Mouse (Mus musculus) cerebellum, adult 11 months (tissue): ENCODE results near the gene Kansl1.
"Not testable (repeated sequence)": the region's sequence is repeated elsewhere in the genome, so short reads cannot be mapped to it uniquely, and the experiment has no call there.

Source experiments
- DNase-seq: peaks from one replicate; pipeline ENCODE4 v3.0.0; 2022

The Kansl1 gene

DNA sequence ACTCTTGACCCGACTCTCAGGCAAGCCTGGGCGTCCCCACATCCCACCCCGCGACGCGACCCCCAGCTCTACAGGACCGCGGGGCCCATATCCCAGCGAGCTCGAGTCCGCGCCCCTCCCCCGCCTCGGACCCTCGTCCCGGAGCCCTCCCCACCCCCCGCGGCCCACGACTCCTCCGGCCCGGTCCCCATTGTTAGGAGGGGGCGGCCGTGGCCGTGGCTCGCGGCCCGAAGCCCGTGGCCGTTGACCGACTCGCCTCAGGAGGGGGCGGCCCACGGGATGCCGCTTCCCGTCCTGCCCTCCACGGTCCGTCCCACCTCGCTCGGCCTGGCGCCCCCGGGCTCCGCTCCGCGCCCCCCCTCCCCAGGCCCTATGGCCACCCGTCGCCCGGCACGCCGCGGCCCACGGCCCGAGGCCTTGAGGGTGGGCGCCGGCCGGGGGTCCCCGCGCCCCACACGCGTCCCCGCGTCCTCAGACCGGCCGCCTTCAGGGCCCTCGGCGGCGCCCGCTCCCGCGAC lies at the start of gene Kansl1:
TSS of gene Kansl1 (minus strand) at position 111 of the 518 bp plus-strand sequence.
- peak; percentile 29 for DNase-seq

DNA sequence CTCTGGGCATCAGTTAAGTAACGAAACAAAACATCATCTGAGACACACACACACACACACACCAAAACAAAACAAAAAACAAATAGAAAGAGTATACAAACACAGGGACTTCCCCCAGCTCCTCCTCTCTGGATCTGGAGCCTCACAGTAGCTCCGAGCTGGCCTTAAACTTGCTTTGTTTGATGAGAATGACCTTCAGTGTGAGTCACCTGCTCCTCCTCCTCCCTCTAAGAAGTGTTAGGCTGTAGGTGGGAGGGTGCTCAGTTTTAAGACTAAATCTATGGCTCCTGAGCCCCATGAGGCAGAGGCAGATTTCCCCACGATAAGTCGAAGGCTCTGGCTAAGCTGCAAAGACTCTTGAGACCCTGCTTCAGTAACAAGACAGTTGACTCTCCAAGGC lies 43.8 kb upstream of the Kansl1 start:
- no peak for DNase-seq

DNA sequence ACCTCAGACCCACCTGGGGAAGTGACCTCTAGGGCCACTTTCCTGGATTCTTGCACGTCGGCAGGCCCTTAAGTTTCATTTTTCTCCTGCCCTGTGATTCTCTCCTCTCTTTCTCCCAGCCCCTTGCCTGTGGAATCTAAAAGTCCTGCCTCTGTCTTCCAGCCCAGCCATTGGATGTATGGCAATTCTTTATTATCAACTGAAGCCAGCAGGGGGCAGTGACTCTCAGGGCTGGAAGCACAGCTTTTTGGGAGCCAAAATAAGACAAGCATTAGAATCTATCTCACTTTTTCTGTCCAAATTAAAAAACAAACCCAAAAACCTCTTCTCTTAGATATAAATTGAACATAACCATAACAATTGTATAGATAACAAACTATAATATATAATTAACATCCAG lies 41.9 kb upstream of the Kansl1 start:
- DNase-seq = no peak

DNA sequence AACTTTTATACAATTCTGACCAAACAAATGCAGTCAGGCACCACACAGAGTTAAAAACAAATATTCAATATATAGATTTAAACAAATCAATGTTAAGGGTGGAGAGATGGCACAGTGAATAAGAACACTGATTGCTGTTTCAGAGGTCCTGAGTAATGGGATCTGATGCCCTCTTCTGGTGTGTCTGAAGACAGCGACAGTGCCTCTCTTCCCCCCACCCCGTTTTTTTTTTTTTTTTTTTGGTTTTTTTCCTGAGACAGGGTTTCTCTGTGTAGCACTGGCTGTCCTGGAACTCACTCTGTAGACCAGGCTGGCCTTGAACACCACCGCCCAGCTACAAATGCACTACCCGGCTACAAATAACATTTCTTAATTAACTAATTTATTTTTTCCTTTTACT lies 39.8 kb upstream of the Kansl1 start:
- no peak for DNase-seq

DNA sequence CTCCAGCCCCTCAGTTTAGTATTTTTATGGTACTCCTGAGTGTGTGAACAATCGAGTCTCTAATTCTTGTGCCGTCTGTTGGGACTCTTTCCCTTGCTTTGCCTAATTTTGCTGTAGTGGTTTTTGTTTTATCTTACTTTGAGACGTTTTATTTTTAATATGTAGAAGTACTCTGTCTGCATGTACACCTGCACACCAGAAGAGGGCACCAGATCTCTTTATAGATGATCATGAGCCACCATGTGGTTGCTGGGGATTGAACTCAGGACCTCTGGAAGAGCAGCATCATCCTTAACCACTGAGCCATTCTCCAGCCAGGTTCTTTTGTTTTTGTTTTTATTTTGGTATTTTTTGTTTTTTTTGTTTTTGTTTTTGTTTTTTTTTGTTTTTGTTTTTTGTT lies 19.6 kb upstream of the Kansl1 start:
- DNase-seq = no peak

DNA sequence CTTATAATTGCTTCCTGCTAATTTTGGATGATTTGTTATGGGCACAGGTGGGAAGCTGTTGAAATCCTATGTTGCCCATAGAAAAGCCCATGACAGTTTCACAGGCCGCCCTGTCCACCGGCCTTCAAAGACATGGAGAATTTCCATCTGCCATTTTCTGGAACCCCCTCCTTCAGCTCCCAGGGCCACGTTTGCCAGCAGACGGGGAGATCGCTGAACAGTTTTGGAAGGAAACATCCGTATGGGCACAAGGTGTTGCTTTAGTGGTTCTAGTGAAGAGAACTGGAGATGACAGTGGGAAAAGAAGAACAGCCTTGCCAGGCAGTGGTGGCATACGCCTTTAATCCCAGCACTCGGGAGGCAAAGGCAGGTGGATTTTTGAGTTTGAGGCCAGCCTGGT lies 13.3 kb upstream of the Kansl1 start:
- no peak for DNase-seq

DNA sequence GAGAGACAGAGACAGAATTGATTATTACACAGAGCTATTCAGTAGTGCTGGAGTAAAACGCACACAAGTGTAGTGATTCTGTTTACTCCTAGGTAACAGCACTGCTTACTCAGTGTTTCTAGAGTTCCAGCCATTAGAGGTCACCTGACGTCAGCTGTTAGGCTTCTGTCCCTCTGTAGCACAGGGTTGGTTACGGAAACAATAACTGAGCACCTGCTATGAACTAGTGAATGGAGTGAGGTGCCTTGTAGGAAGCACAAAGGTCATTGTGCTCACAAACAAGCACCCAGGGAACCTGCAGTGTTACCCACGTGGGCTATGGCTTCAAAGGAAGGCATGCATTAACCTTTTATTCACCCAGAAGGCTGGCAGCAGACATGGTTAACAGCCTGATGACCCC lies 10.8 kb upstream of the Kansl1 start:
- DNase-seq = no peak

DNA sequence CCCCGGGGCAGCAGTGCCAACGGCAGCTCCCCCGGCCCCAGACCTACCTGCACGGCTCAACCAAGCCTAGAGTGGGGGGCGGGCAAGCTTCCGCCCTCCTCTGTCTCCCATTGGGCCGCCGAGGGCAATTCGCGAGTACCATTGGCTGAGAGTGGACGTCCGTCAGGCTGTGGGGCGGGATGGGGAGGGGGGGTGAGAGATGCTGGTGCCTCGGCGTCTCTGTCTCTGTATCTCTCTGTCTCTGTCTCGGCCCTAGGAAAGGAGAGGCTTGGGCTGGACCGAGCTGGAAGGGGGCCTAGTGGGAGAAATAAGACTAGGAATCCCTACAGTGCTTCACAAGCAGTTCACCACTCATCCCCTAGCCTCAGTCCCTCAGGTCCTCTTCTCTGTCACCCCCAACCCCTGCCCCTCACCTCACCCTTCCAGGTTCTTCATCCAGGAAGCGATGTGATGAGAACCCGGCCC lies 742 bp upstream of the Kansl1 start:
- DNase-seq = peak; percentile 86

DNA sequence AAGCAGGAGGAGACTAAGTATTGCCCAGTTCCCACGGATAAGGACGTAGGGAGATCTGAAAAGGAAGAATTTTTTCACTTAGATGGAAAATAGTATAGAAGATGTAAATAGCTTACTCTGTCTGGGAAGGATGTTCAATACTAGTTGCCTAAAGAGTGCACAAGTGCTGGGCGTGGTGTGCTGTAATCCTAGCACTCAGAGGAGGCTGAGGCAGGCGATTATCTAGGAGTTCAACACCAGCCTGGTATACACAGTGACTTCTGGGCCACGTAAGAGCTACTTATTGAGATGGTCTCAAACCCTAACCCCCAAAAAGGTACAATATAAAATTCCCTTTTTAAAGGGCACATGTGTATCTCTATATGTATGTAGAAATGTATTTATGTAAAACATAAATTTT lies 963 bp downstream of the Kansl1 start:
- DNase-seq = no peak

DNA sequence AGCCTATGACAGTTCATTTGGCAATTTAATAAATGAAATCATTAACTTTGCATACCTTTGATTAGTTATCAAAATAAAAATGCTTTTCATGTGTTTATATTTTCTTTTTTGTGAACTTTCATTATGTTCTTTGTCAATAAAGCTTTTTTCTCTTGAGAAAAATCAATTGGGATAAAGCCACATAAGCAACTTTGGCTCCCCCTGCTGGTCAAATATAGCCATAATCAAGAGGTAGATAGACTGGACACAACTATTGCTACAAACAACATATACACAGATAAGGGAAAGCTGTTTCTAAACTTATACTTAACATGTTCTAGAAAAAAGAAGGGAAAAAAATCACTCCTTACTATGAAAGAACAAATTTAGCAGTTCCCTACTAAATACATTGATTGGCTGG lies 7.1 kb downstream of the Kansl1 start:
- DNase-seq = peak; percentile 52

DNA sequence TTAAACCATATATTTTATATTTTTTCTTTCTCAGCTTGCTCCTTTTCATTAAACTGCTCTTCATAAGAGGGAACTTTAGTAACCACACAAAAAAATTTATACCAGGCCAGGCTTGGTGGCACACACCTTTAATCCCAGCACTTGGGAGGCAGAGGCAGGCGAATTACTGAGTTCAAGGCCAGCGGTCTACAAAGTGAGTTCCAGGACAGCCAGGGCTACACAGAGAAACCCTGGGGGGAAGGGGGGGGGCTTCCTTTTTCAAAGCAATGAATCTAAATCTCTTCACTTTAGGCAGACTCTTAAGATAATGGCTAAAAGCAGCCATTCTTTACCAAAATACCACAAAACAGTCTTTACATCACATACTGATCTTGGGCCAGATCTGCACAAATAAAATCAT lies 9.0 kb downstream of the Kansl1 start:
- DNase-seq = no peak

DNA sequence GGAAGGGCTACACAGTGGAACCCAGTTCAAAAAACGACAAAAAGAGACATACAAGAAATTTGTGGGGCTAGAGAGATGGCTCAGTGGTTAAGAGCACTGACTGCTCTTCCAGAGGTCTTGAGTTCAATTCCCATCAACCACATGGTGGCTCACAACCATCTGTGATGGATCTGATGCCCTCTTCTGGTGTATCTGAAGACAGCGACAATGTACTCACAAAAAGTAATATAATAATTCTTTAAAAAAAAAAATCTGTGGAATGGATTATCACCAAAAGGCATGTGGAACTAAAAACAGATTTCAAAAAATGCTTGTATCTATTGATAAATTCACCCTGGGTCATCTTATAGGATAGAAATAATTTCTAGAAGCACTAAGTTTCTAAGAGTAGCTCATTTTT lies 10.2 kb downstream of the Kansl1 start:
- no peak for DNase-seq

DNA sequence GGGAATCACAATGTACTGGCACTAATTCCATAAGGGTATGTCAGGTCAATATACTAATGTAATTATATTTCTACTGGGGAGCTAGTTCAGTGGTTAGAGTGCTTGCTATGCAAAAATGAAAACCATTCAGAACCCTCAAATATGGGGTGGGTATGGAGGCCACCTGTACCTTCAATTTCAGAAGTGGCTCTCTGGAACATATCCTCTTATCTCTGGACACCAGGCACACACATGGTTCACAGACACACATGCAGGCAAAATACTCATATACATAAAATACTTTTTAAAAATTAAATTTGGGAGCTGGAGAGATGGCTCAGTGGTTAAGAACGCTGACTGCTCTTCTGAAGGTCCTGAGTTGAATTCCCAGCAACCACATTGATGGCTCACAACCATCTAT lies 16.0 kb downstream of the Kansl1 start:
- no peak for DNase-seq

DNA sequence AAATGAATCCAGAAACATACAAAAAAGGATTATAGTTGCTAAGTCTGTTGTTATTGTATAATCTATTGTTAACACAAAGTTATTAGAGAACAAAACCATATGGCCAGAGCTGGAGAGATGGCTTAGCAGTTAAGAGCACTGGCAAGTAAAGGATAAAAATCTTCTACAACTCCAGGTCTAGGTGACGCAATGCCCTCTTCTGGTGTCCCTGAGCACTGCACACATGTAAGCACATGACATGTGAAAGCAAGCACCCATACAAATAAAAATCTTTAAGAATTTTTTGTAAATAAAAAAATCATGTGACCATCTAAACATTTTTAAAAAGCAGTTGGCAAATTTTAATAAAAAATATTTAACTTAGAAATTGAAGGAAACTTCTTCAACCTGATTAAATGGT lies 17.4 kb downstream of the Kansl1 start:
- no peak for DNase-seq

DNA sequence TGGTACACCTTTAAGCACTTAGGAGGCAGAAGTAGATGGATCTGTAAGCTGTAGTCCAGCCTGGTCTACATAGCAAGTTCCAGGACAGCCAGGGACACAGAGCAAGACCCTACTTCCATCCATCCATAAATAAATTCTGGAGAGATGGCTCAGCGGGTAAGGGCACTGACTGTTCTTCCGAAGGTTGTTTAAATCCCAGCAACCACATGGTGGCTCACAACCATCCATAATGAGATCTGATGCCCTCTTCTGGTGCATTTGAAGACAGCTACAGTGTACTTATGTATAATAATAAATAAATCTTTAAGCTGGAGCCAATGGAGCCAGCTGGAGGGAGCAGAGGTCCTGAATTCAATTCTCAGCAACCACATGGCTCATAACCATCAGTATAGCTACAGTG lies 20.2 kb downstream of the Kansl1 start:
- DNase-seq = not testable (repeated sequence)

DNA sequence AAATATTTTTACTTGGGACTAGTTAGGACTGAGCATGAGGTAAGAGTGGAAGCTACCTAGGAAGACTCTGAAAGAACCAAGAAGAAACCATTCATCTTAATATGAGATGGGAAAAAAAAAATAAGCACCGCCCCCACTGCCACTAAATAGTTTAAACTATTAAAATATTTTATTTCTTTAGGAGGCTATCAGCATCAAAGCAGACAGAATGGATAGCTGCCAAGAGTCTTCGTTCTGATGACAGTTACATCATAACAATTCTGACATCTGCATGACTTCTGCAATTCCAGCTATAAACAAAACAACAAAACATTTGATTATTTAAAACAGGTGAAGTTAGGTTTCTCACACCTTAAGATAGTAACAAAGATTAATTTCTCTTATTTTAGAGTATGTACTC lies 23.1 kb downstream of the Kansl1 start:
- no peak for DNase-seq

DNA sequence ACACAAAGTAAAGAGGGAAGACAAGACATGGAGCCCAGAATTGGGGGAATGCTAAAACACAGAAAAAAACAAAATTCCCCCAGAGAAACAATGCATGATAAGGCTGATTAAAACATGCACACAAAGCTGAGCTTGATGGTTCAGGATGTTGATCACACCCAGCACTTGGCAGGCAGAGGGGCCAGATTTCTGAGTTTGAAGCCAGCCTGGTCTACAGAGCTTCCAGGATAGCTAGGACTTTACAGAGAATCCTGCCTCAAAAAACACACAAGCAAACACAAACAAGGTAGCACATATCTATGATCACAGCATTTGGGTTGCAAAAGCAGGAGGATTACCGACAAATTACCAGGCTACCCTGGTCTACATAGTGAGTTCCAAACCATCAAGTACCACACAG lies 23.6 kb downstream of the Kansl1 start:
- no peak for DNase-seq

DNA sequence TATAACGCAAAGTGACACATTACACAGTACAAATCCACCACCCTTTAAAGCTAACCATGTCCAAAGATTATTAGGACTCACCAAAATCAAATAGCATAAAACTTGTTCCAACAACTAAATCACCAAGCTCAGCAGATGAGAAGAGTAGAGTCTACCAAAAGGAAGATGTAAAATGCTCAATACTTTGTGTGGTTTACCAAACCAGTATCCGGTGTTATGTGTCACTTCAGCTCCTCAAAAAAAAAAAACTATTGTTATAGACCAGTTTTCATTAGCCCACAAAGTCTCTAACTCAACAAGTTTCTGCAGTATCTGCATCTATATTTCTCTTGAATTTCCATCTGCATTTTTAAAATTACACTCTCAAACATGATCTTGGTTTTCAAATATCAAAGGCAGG lies 25.3 kb downstream of the Kansl1 start:
- DNase-seq = no peak

DNA sequence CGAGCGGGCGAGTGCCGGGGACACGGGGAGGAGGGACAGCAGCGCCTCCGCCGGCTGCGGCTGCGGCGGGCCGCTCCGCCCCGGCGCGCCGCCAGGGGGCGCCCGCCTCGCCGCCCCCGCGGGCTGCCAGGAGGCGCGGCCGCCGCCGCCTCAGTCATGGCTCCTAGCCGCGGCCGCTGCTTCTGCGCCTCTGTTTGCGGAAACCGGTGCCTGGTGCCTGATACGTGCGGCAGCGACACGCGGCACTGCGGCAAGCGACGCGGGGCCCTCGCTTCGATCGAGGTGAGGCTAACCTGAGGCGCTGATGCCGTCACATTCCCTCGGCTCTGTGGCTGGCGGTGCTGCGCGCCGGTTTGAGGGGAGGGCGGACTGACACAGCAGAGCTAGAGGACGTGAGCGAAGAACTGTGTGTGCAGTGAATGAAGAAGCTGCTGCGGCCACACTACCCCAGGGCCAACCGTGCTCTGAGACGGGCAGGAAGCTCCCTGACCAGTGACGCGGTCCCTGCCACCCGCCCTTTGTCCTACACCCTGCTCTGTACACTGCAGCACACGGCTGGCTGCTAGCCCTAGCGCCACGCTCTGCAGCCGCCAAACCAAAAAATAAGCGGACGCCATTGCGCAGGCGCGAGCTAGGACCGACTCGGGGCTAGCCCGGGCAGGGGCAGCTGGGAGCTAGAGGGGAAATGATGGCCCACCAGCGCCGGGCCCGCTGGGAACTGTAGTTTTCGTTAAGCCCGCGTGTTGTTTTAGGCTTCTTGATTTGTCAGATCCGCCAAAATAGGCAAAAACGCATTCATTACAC lies 26.1 kb downstream of the Kansl1 start:
- peak; percentile 91 for DNase-seq

DNA sequence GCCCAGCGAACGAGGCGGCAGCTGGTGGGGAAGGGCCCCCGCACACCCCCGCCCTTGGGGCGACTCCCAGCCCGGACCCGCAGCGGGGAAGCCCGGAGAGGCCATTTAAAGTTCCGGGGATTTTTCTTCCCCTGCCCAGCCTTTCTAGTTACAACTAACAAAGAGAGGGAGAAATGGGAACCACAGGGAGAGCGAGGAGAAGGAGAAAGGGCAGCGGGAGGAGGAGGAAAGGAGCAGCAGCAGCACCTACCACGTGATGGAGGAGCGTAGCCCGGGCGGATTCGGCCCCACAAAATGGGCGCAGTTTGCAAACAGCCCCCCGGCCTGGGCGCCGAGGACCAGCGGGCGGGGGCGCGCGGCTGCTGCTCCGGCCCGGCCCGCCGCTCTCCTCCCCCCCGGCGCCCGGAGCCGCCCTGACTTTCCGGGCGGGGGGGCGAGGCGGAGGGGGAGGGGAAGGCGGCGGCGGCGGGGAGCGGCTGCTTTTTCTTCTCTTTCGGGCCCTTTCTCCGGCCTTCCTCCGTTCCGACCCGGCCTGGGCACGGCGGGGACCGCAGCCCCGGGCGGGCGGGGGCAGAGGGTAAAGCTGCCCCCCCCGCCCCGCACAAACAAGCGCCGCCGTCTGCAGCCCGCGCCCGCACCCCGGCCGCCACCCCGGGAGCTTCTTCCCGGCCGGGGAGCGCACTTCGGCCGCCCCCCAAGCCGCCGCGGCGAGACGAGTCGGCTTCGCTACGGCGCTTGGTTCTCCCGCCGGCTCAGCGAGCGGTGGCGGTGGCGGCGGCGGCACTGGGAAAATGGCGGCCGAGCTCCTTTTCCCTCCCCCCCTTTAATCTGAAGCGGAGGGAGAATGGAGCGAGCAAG lies 27.0 kb downstream of the Kansl1 start:
- DNase-seq = peak; percentile 69

DNA sequence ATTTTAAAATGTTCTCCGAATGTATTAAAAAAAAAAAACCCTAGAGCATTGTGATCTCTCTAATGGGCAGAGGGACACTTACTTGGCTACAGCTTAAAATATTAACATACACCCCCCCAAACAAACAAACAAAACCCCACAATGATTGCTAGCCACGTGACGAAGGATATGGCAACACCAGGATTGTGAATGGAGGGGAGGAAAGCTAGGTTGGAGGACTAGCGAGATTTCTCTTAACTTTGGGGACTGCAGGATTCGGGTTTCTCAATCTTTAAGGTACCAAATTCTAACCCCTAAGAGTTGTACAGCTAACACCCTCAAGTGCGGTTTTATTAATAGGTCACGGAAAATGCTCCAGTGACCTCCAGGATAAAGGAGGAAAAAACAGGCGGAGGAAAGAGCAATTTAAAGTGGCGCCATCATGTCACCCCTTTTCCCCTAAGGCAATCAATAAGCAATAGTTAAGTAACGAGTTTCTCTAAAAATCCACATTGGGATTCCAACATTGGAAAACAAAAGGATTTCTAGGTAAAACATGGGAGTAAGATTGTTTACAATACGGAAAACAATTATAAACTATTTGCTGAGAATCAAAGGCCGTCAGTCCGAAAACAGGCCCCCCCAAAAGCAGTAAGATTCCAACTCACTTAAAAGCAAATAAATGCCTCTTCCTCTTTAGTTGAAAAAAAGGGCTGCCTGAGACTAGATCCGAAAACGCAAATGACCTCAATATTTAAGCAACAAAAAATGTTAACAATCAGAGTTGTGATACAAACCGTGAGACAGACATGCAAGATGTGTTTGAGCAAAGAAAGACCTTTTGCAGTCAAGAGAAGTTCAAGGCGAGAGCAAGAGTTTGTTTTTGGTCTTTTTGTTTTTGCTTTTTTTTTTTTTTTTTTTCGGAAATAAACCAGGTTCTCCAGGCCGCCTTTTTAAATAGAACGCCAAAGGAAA lies 27.9 kb downstream of the Kansl1 start:
- no peak for DNase-seq

DNA sequence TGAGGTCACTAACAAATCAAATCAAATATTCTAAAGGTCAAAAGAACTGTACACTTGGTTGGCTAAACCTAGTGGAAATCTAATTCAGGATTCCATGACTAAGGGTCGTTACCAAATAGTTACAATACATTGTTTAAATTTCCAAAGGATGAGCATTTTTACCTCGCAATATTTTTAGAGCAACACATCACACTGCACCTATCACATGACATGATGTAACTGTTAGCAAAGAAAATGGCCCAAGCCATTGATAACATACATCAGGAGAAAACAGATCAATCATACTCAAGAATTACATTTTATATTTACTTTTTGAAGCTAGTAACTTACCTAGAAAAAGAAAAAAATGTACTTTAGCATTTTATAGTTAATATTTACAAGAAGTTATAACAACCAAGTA lies 29.0 kb downstream of the Kansl1 start:
- DNase-seq = no peak

DNA sequence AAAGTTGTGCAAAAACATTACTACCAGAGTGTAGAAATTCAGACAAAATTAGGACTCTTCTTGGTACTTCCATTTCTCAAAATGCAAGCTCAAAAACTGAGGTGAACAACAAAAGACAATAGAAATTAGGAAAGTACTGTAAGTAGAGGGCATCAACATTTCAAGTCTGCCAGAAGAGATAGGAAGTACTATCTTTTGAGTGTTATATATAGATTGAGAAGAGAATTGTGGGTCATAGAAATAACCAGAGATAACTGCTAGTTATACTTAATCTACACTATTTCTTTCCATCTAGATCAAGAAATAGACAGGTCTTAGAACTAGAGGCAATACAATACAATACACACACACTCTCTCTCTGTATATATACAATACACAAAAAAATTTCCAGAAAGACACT lies 30.2 kb downstream of the Kansl1 start:
- no peak for DNase-seq
